Comparison of ENCODE assay signal across 22 mouse cellular contexts in the genomic region with DNA sequence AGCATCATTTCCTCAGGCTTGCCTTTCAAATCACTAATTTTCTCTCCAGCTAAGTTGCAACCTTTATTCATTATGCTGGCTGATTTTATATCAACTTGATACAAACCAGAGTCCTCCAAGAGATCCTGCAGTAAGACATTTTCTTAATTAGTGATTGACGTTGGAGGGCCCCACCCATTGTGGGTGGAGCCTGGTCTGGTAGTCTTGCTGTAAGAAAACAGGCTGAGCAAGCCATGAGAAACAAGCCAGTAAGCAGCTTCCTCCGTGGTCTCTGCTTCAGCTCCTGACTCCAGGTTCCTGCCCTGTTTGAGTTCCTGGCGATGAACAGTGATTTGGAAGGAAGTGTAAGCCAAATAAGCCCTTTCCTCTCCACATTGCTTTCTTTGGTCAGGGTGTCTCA. TPM values are rescaled to one million over a fixed set of nuclear protein-coding genes. Genes with fewer than 3 reads are reported as not detected.
DNase-seq lines count a peak whose midpoint lies in the region; ATAC-seq and TF ChIP-seq lines count a peak whose summit lies in the region.
"Had no signal": no experiment of that assay in that cellular context is flagged by ENCODE, and none has a peak within 500 bp of the region (broad histone marks: within the 10 kb centered on the region; RNA-seq: fewer than 3 reads in every experiment).

No protein-coding gene starts in this region.

- no peak overlapping the region for H3K4me2 ChIP-seq in stomach, postnatal 0 days (replicated peaks; ENCODE audit: low read depth)
- H3K4me2 ChIP-seq: forebrain, embryonic 13.5 days; hindbrain, embryonic 13.5 days; intestine, embryonic 15.5 days had no signal

- no peaks in the 10 kb centered on the region for H3K36me3 ChIP-seq in ES-Bruce4 (ENCODE audit: control insufficient read depth, insufficient read depth, low read length, poor library complexity, severe bottlenecking)
- no peaks in the 10 kb centered on the region for H3K36me3 ChIP-seq in stomach, postnatal 0 days (ENCODE audit: control insufficient read depth, insufficient read depth, low read length)
- H3K36me3 ChIP-seq: embryonic facial prominence, embryonic 10.5 days; G1E; heart, embryonic 10.5 days; hindbrain, embryonic 13.5 days; intestine, embryonic 15.5 days had no signal

- no peaks in the 10 kb centered on the region; the same call in 1 of the 2 replicates for H3K9me3 ChIP-seq in ES-Bruce4 (replicated peaks; ENCODE audit: control insufficient read depth, insufficient read depth, low read length, poor library complexity, severe bottlenecking)
- no peaks in the 10 kb centered on the region for H3K9me3 ChIP-seq in stomach, postnatal 0 days (ENCODE audit: control insufficient read depth, low read length)
- H3K9me3 ChIP-seq: heart, embryonic 10.5 days; hindbrain, embryonic 13.5 days; intestine, embryonic 15.5 days had no signal

- DNase-seq in cerebellum, adult 9-10 months = peak; percentile 63
- DNase-seq in cerebellum, postnatal 4 days (ENCODE audit: low spot score in 2 of 2) = no peak
- peak; percentile 54 for DNase-seq in ZHBTc4 (ENCODE audit: low read depth, low spot score)
- peak; percentile 48 for DNase-seq in stomach, postnatal 0 days (ENCODE audit: low spot score)
- no peak for DNase-seq in thymus, adult 18-20 months
- DNase-seq in frontal cortex, postnatal 25 days (ENCODE audit: low spot score in 2 of 2) = no peak
- DNase-seq: adrenal gland, adult 2 months; adrenal gland, postnatal 25 days; cerebellum, adult 9-11 months; cerebellum, postnatal 36 days; heart, adult 18-20 months; heart, postnatal 10 days; heart, postnatal 4 days; kidney, adult 18-20 months had no signal

- peak overlapping the region; percentile 74 for H3K27ac ChIP-seq in ES-Bruce4 (ENCODE audit: insufficient read depth, low read length)
- H3K27ac ChIP-seq in stomach, postnatal 0 days (replicated peaks) = peak overlapping the region; percentile 53
- H3K27ac ChIP-seq: embryonic facial prominence, embryonic 10.5 days; forebrain, embryonic 13.5 days; heart, embryonic 10.5 days; hindbrain, embryonic 13.5 days; hindbrain, postnatal 0 days; intestine, embryonic 15.5 days had no signal

- TF ChIP-seq EP300 in ES-Bruce4 (IDR thresholded peaks at IDR 0.05; ENCODE audit: insufficient read depth, low read depth, low read length) = no peak
- no peak for TF ChIP-seq EP300 in stomach, postnatal 0 days (optimal IDR thresholded peaks at IDR 0.05)

- TF ChIP-seq CTCF in ES-Bruce4 (IDR thresholded peaks at IDR 0.05; ENCODE audit: low read depth, low read length) = no peak
- no peak for TF ChIP-seq CTCF in stomach, postnatal 0 days (IDR thresholded peaks at IDR 0.05; ENCODE audit: low read depth)

- peak overlapping the region; percentile 49 for H3K9ac ChIP-seq in ES-Bruce4 (ENCODE audit: low read depth, poor library complexity, severe bottlenecking)
- H3K9ac ChIP-seq in stomach, postnatal 0 days (ENCODE audit: low read length) = no peak overlapping the region
- H3K9ac ChIP-seq: forebrain, embryonic 13.5 days; hindbrain, embryonic 13.5 days; intestine, embryonic 15.5 days had no signal

- H3K4me3 ChIP-seq in ES-Bruce4 (ENCODE audit: low read depth, low read length) = peak overlapping the region; percentile 69
- H3K4me3 ChIP-seq in stomach, postnatal 0 days (ENCODE audit: low read depth, low read length) = no peak overlapping the region
- H3K4me3 ChIP-seq: embryonic facial prominence, embryonic 10.5 days; forebrain, embryonic 13.5 days; heart, embryonic 10.5 days; hindbrain, embryonic 13.5 days; intestine, embryonic 15.5 days had no signal

- 48% methylated on average over 3 of the region's 3 CpGs for WGBS in stomach, postnatal 0 days

- H3K27me3 ChIP-seq in ES-Bruce4 (ENCODE audit: control insufficient read depth, insufficient read depth, low read length, poor library complexity, severe bottlenecking) = no peaks in the 10 kb centered on the region
- no peaks in the 10 kb centered on the region for H3K27me3 ChIP-seq in stomach, postnatal 0 days (ENCODE audit: control insufficient read depth, insufficient read depth, low read length)
- H3K27me3 ChIP-seq: intestine, embryonic 15.5 days had no signal

- ATAC-seq in stomach, postnatal 0 days (ENCODE audit: low FRiP score, low TSS enrichment) = no peak
- ATAC-seq: forebrain, embryonic 13.5 days; hindbrain, postnatal 0 days; intestine, embryonic 15.5 days had no signal

- peaks cover 6% of the 10 kb centered on the region for H3K4me1 ChIP-seq in ES-Bruce4 (ENCODE audit: control insufficient read depth, insufficient read depth, low read length)
- no peaks in the 10 kb centered on the region for H3K4me1 ChIP-seq in stomach, postnatal 0 days (replicated peaks; ENCODE audit: control insufficient read depth, insufficient read depth)

- peak; percentile 43 for TF ChIP-seq POLR2A in ES-Bruce4 (IDR thresholded peaks at IDR 0.05; ENCODE audit: insufficient read depth, low read length)

RNA-seq across cellular contexts. Expression of a gene that starts 8.2 kb away (rescaled TPM):
- 8.8 and 12.3 TPM in 2 replicates for polyA plus RNA-seq in ES-Bruce4 (2011; ENCODE audit: insufficient read depth, insufficient read length, low read depth, missing spikeins)
- 112 and 116 TPM in 2 replicates for polyA plus RNA-seq in stomach, postnatal 0 days (2015; fragmentation: Nextera tagmentation; extraction: Ambion mirVana)
- polyA plus RNA-seq: G1E had no signal

RNA-seq across cellular contexts. Expression of a gene that starts 59.3 kb away (rescaled TPM):
- 54.6 and 60.1 TPM in 2 replicates for polyA plus RNA-seq in ES-Bruce4 (2011; ENCODE audit: insufficient read depth, insufficient read length, low read depth, missing spikeins)
- 19.2 and 20.7 TPM in 2 replicates for polyA plus RNA-seq in stomach, postnatal 0 days (2015; fragmentation: Nextera tagmentation; extraction: Ambion mirVana)

Comparison
In these comparisons a context has a peak if more than half of its experiments do, and no peak if none do; other contexts are left out.
1. DNase-seq: peak in cerebellum, adult 9-10 months (single experiment), ZHBTc4 (single experiment) and stomach, postnatal 0 days (single experiment); none in cerebellum, postnatal 4 days (0 of 2), thymus, adult 18-20 months (0 of 2) and frontal cortex, postnatal 25 days (0 of 2).